Mouse (Mus musculus): ENCODE measurements around the gene Mrpl20. TPM values are rescaled to one million over a fixed set of nuclear protein-coding genes. Genes with fewer than 3 reads are reported as not detected.
"Not testable (repeated sequence)": the region's sequence is repeated elsewhere in the genome, so short reads cannot be mapped to it uniquely, and the experiment has no call there.

The Mrpl20 gene
- polyA plus RNA-seq, 1 experiment from 2014 or later = 186 TPM

GRCm38 (mm10) chr4:155785819-155786218 is 16.9 kb upstream of the Mrpl20 start, which contains the start of gene Tmem88b:
Gene Tmem88b (minus strand): TSS chr4:155785874.
- no peak for DNase-seq (ENCODE audit: low spot score)
- WGBS = 62% methylated on average over 5 of the region's 5 CpGs
- no peak within 1 kb of the TSS for H3K27ac ChIP-seq (ENCODE audit: low read length)
- H3K4me3 ChIP-seq (ENCODE audit: low read depth, low read length) = no peak within 1 kb of the TSS
- no peaks in the 10 kb centered on the region for H3K36me3 ChIP-seq (ENCODE audit: insufficient read depth, low read length)
- H3K27me3 ChIP-seq (replicated peaks; ENCODE audit: insufficient read depth, low read length) = no peaks in the 10 kb centered on the region
- no peak within 1 kb of the TSS for H3K9ac ChIP-seq (replicated peaks; ENCODE audit: low read depth)
- no peak for ATAC-seq
- H3K9me3 ChIP-seq (ENCODE audit: low read length) = no peaks in the 10 kb centered on the region
- no peaks in the 10 kb centered on the region for H3K4me1 ChIP-seq (ENCODE audit: insufficient read depth, low read depth, low read length)
- H3K4me2 ChIP-seq (replicated peaks; ENCODE audit: low read depth, low read length) = peak within 1 kb of the TSS; percentile 61; the same call in 1 of the 2 replicates
- no peak for TF ChIP-seq EP300 (IDR thresholded peaks at IDR 0.05)
- TF ChIP-seq CTCF (IDR thresholded peaks at IDR 0.05) = peak; percentile 27

GRCm38 (mm10) chr4:155788300-155788699 is 14.4 kb upstream of the Mrpl20 start:
- TF ChIP-seq EP300 (IDR thresholded peaks at IDR 0.05) (no peak), CTCF (IDR thresholded peaks at IDR 0.05) (no peak)
- 57% methylated on average over 3 of the region's 3 CpGs for WGBS
- ATAC-seq (no peak), DNase-seq (ENCODE audit: low spot score) (no peak)
- Histone ChIP-seq H3K4me3 (ENCODE audit: low read depth, low read length) (no peak overlapping the region), H3K4me1 (ENCODE audit: insufficient read depth, low read depth, low read length) (no peaks in the 10 kb centered on the region), H3K9ac (replicated peaks; ENCODE audit: low read depth) (no peak overlapping the region), H3K9me3 (ENCODE audit: low read length) (no peaks in the 10 kb centered on the region), H3K27ac (ENCODE audit: low read length) (no peak overlapping the region), H3K27me3 (replicated peaks; ENCODE audit: insufficient read depth, low read length) (no peaks in the 10 kb centered on the region), H3K4me2 (replicated peaks; ENCODE audit: low read depth, low read length) (no peak overlapping the region), H3K36me3 (ENCODE audit: insufficient read depth, low read length) (no peaks in the 10 kb centered on the region)

- not testable (repeated sequence) for H3K4me1 ChIP-seq (ENCODE audit: insufficient read depth, low read depth, low read length); H3K27ac ChIP-seq (ENCODE audit: low read length); ATAC-seq; H3K9me3 ChIP-seq (ENCODE audit: low read length); H3K4me3 ChIP-seq (ENCODE audit: low read depth, low read length); H3K27me3 ChIP-seq (replicated peaks; ENCODE audit: insufficient read depth, low read length); H3K9ac ChIP-seq (replicated peaks; ENCODE audit: low read depth); H3K36me3 ChIP-seq (ENCODE audit: insufficient read depth, low read length); H3K4me2 ChIP-seq (replicated peaks; ENCODE audit: low read depth, low read length); DNase-seq (ENCODE audit: low spot score)
- 77% methylated on average over 4 of the region's 4 CpGs for WGBS
Measured at GRCm38 (mm10) chr4:155788833-155789232, 13.8 kb upstream of the Mrpl20 start.

- no peak within 1 kb of the TSS for H3K9ac ChIP-seq (replicated peaks; ENCODE audit: low read depth)
- H3K9me3 ChIP-seq (ENCODE audit: low read length) = no peaks in the 10 kb centered on the region
- H3K4me2 ChIP-seq (replicated peaks; ENCODE audit: low read depth, low read length) = no peak within 1 kb of the TSS
- ATAC-seq (no peak), DNase-seq (ENCODE audit: low spot score) (no peak)
- no peak within 1 kb of the TSS for H3K4me3 ChIP-seq (ENCODE audit: low read depth, low read length)
- no peak within 1 kb of the TSS for H3K27ac ChIP-seq (ENCODE audit: low read length)
- H3K27me3 ChIP-seq (replicated peaks; ENCODE audit: insufficient read depth, low read length) = no peaks in the 10 kb centered on the region
- H3K36me3 ChIP-seq (ENCODE audit: insufficient read depth, low read length) = no peaks in the 10 kb centered on the region
- no peaks in the 10 kb centered on the region for H3K4me1 ChIP-seq (ENCODE audit: insufficient read depth, low read depth, low read length)
- 75% methylated on average over 3 of the region's 3 CpGs for WGBS
- TF ChIP-seq EP300 (IDR thresholded peaks at IDR 0.05) = no peak
Measured at GRCm38 (mm10) chr4:155790021-155790489, 12.6 kb upstream of the Mrpl20 start, which contains the start of gene Ankrd65. Gene Ankrd65 (plus strand): TSS chr4:155790439.

- Histone ChIP-seq H3K27ac (ENCODE audit: low read length) (no peak overlapping the region), H3K4me2 (replicated peaks; ENCODE audit: low read depth, low read length) (no peak overlapping the region), H3K9ac (replicated peaks; ENCODE audit: low read depth) (no peak overlapping the region), H3K27me3 (replicated peaks; ENCODE audit: insufficient read depth, low read length) (no peaks in the 10 kb centered on the region), H3K4me3 (ENCODE audit: low read depth, low read length) (no peak overlapping the region), H3K9me3 (ENCODE audit: low read length) (no peaks in the 10 kb centered on the region), H3K4me1 (ENCODE audit: insufficient read depth, low read depth, low read length) (no peaks in the 10 kb centered on the region), H3K36me3 (ENCODE audit: insufficient read depth, low read length) (no peaks in the 10 kb centered on the region)
- WGBS = 51% methylated on average over 3 of the region's 3 CpGs
- ATAC-seq (peak; percentile 54), DNase-seq (ENCODE audit: low spot score) (no peak)
- no peak for TF ChIP-seq CTCF (IDR thresholded peaks at IDR 0.05)
- TF ChIP-seq EP300 (IDR thresholded peaks at IDR 0.05) = no peak
Measured at GRCm38 (mm10) chr4:155790650-155791161, 12.0 kb upstream of the Mrpl20 start.

GRCm38 (mm10) chr4:155791240-155791933 is 11.3 kb upstream of the Mrpl20 start:
- 72% methylated on average over 24 of the region's 24 CpGs for WGBS
- Histone ChIP-seq H3K4me2 (replicated peaks; ENCODE audit: low read depth, low read length) (no peak overlapping the region), H3K4me3 (ENCODE audit: low read depth, low read length) (no peak overlapping the region), H3K4me1 (ENCODE audit: insufficient read depth, low read depth, low read length) (no peaks in the 10 kb centered on the region), H3K36me3 (ENCODE audit: insufficient read depth, low read length) (no peaks in the 10 kb centered on the region), H3K9ac (replicated peaks; ENCODE audit: low read depth) (no peak overlapping the region), H3K27me3 (replicated peaks; ENCODE audit: insufficient read depth, low read length) (no peaks in the 10 kb centered on the region), H3K27ac (ENCODE audit: low read length) (no peak overlapping the region), H3K9me3 (ENCODE audit: low read length) (no peaks in the 10 kb centered on the region)
- no peak for ATAC-seq
- TF ChIP-seq EP300 (IDR thresholded peaks at IDR 0.05) (no peak), CTCF (IDR thresholded peaks at IDR 0.05) (no peak)
- no peak for DNase-seq (ENCODE audit: low spot score)

Data from lung, postnatal 0 days (tissue).